Mouse (Mus musculus): ENCODE measurements at regions not wholly inside any gene's neighbourhood (a gene's known extent, or its start where the extent isn't known, plus 50 kb on each side); places are given as distances from the start of the nearest gene placed in this dataset.
A peak's percentile ranks its signal among the peaks of the same experiment; 100 is the strongest.

DNA sequence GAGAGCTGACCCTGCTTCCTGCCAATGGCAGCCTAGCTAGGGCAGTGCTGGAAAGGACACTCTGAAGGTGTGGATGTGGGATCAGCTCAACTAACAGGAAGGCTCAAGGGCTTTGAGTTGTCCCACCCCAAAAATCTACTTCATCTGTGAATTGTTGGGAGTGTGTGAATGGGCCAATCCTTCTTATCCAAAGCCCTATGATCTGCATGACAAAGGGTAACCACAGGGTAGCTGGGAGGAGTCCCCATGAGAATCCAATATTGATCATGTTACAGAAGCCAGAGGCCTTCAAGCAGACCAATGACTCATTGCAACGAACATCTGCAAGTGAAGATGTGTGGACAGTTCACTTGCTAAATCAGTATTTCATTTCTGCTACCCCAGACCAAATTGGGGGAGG lies 51.1 kb upstream of the Adra1b start:
- peak; percentile 11 for DNase-seq

DNA sequence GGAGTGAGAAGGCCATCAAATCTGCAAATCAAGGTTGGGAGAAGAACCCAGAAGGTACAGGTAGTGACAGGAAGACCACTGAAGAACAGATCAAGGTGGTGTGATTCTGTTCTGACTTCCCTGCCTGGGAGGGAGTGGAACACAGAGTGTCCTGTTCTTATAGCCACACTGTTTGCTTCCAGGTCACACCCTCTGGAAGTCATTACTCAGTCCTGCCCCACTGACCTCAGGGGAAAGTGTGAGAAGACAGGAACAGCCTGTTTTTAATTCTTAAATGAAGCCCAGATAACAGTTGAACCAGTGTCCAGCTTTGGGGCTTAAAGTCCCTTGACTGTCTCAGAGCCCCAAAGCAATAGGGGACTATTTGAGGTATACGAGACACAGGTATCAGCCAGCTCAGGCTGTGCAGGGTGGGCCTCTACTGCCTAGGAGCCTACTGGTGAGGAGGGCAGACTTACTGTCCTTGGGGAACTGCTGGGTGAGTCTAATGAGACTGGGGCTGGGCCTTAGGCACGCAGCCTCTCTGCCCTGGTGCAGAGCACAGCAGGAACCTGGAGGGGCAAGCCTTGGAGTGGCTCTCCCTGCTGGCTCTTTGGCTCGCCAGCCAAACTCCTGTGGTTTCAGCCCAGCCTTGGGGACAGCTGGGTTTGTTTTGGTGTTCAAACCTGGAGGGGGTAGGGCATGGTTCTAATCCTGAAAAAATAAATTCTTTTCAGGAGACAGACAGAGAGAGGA lies 57.4 kb upstream of the Adra1b start:
- DNase-seq, result peak; percentile 91

DNA sequence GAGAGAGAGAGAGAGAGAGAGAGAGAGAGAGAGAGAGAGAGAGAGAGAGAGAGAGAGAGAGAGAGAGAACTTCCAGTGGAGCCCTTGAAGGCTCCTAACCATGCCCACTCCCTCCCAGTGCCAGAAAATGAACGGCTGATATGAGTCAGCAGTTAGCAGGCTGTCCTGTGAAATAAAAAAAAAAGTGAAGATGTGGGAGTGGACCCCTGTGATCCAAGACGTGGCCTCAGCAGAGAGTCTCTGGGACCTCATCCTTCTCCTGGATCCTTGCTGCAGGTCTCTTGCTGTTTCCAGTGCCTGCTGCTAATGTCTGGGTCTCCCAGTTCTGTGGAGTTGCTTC lies 57.9 kb upstream of the Adra1b start:
- peak; percentile 83 for DNase-seq

DNA sequence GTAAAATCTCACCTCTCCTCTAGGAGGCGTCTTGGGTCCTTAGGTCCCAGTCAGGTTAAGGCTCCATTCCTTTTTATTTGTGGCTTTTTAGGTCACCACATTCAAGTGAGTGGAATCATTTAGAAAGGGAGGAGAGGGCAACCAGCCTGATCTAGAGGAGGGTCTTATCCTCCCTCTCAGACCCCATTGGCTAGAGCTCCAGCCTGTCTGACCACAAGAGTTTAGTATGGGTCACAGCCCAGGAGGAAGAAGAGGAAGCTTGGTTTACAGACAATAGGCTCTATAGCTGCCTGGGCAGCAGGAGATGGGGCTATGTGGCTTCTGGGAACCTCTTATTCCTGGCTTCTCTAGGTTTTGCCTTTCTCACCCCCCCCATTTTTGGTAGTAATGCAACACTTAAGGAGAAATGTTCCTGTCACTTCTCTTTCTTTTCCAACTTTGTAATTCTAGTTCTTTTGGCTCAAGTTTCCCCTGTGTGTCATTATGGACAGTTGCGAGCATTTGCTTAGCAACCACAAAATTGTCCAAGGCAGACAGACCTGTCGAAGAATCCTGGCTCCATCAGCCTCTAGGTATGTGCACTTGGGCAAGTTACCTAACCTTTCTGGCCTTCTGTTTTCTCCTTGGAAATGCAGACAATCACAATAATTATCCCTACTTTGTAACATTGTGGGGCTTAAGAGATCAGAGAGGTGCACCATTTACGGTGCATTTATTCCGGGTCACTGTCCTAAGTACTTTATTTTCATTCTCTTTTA lies 59.5 kb upstream of the Adra1b start:
- peak; percentile 63 for DNase-seq

DNA sequence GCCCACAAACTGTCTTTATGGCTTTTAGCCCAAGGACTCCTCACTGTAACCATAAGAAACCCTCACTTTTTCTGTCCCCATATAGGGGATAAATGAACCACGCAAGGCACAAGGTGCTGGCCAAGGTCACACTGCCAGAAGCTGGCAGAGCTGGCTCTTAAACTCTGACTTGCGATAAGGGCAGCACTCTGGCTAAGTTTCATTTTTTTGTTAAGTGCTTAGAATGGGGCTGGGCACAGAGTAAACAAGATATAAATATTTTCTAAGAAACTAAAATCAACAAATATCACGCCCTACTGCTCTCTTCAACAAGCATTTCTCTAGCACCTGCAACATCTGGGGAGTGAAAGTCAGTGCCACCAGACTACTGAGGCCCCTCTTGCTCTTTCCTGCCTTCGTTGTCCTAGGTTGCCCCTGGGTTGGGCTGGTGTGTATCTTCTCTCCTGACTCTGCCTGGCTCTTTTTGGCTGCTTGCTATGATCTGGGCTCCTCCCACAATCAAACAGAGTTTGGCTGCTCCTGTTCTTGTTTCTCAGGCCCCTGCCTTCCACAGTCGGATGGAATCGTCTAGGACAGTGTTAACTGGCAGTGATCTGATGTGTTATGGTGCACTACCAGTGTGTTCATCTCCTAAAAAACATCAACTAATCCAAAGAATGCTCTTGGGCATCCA lies 60.5 kb upstream of the Adra1b start:
- peak; percentile 91 for DNase-seq

DNA sequence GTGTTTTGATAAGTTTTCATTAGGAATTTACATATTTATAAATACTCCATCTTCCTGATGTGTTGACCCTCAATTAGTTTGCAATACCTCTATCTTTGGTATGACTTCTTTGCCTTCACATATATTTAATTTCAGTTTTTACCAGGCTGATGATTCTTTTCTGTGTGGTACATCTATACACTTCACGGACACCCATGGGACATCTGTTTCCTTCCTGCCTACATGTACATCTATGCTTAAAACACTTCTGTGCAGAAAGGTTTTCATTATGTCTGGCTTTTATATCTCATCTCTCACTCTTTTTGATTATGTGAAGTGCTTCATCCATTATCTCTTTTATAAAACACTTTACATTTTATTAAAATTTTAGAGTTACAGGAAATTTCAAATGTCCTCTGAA lies 66.8 kb upstream of the Adra1b start:
- no peak for DNase-seq

DNA sequence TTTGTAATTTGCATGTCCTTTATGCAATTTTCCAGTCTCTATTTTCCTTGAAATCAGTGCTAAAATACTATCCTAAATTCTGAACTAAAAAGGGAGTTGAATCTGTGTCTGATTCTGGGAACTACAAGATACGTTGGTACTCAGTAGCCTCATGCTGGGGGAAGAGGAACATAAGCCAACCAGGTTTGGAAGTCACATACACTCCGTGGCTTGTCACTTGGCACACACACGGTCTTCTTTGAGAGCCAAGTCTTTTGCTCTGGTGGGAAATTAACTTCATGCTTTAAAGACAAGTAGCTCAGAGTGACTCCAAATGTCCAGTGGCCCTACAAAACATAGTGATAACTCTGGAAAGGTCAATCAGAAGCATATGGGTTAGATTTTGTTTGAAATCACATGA lies 70.9 kb upstream of the Adra1b start:
- DNase-seq, result peak; percentile 68

DNA sequence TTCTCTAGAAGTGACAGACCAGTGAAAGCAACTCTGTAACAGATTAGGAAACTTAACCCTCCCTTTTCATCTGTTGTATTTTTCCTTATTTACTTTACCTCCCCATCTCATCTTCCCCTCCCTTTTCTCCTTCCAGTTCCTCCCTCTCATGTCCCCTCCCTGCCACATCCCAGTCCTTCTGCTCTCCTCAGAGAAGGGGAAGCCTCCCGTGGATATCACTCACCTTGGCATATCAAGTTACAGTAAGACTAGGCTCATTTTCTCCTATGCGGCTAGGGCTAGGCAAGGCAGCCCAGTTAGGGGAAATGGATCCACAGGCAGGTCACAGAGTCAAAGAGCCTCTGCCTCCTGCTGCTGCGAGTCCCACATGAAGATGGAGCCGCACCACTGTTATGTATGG lies 75.0 kb upstream of the Adra1b start:
- DNase-seq, result peak; percentile 79

DNA sequence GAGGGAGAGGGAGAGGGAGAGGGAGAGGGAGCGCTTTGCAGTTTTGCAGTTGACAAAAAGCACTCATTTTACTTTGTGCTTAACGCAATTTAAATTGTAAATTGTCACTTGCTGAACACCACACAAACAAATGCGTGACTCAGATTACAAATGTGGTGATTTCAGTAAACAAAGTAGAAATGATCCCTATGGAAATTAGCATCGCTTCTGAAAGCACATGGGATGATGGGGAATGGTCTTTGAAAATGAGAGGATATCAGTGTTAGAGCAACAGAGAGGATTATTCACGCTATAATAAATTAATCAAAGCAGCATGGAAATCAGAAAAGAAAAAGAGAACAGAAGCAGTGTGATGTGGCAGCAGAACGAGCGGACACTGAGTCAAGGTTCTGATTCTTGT lies 78.4 kb upstream of the Adra1b start:
- no peak for DNase-seq

DNA sequence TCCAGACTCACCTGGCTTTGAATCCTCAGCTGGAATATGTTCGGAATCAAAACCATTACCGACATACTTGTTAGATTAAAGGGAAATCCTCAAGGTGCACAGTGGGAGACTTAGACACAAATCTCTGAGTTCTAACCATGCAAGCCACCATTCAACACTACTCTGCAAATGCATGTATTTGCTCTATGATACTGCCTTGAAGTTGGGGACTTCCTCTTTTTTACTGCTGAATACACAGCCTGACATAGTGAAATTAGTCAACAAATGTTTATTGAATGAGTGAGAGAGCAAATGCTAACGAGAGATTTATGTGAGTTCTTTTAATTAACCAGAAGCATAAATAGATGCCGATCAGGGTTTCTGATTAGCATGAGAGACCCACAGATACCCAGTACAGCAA lies 79.4 kb upstream of the Adra1b start:
- no peak for DNase-seq

DNA sequence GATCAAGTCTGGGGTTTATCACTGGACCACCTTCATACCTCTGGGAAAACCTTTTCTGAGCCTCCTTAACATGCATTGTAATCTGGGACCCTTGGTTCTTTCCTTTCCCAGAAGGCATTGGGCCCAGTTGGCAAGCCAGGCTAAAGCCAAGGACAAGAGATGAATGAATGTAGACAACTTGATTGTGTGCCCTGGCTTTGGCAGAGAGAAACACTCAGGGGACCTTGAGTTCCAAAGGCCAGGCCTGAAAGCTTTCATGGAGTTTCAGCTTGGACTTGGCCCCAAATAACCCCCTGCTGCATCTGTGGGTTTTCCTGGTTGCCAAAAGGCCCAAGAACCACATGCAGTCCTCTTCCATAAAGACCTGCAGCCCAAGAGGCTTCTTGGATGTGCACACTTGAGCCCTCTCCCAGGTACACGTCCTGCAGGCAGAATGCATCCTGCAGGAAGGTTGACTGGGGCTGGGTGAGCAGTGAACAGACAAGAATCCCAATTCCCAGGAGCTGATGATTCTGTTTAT lies 89.0 kb upstream of the Adra1b start:
- DNase-seq, result peak; percentile 90

DNA sequence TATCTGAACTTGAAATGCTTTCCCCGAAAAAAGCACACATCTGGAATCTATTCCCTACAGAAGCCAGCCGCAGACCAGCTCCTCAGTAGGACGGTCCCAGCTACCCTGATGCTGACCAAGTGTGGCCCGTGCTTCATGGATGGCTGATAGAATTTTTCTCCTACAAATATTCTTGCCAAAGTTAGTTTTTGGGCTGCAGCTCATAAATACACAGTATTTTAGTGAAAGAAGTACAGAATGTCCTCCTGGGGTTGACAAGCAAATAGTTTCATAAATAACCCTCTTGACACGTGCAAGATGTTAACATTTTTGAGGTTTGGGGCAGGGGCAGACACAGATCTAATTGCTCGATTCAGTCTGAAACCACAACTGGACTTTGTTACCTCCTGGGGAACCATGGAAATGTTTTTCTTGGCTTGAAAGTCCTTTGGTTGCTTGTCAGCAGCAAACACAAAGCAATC lies 91.0 kb upstream of the Adra1b start:
- peak; percentile 94 for DNase-seq

DNA sequence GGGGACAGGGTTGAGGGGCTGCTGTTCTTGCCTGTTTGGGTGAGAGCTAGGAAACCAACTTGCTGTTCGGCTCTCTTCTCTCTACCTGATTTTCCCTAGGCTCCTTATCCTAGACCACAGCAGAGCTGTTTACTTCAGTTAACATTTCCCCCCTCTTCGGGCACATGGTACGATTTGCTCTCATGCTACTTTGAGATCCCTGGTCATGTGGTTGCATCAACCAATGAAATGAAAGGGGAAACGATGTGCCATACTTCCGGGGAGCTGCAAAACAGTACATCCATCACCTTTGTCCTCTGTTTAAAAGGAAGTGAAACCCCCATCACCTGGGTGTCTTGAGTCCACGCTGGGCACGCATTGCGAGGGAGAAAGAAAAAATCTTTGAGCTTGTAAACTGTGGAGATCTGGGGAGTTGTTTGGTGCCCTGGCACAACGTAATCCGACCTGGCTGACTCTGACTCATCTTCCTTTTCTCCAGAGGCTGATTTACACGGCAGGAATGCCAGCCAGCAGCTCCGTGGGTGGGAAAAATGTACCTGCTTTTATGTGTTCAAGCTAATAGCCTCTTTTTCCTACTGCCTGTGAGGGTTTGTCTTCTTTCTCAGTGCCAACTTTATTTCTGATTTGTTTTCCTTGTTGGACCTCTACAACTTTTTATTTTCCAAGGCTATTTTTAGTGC lies 97.2 kb upstream of the Adra1b start:
- peak; percentile 86 for DNase-seq

DNA sequence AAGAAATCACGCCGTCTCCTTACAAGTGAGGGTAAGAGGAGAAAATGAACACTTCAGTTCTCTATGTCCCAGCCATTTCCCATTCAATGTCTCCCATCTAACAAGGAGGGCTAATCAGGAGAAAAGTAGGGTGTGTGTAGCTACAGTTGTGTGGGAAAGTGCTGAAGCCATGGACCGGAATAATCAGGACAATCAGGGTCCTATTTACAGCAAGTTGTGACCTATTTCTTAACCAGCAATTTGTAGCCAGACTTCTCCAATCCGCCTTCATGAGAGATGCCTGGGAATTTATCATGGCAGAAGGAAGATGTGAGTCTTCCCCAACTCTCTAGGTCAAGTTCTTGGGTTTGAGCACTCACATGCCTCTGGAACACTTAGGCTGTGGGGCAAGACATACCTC lies 99.0 kb upstream of the Adra1b start:
- DNase-seq, result peak; percentile 58

DNA sequence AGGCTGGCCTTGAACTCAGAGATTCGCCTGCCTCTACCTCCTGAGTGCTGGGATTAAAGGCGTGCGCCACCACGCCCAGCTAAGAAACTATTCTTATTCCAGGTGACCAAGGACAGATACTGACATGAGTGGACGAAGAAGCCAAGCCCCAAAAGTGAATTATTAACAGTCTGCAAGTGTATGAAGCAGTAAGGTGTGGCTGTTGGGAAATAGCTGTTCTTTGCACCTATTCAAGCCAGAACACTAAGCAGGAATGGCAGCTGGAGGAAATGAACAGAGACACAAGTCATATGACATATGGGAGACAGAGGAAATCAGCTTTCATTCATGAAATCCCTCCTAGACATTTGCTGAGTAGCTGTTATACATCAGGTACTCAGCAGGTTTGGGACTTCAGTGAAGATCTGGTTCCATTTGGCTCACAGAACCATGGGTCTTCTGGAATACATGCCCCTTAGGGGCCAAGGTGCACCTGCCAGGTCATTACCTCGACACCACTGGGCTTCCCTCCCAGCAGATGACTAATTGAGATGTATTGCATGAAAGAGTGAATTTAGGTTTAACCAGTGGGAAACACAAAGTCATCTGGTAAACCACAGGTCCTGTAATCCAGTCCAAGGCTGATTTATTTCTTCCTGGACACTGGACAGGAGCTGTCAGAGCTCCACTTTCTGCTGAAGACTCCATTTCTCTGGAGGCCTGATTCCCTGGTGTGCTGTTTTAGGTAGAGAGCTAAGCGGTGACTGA lies 101.0 kb upstream of the Adra1b start:
- DNase-seq, result peak; percentile 44

DNA sequence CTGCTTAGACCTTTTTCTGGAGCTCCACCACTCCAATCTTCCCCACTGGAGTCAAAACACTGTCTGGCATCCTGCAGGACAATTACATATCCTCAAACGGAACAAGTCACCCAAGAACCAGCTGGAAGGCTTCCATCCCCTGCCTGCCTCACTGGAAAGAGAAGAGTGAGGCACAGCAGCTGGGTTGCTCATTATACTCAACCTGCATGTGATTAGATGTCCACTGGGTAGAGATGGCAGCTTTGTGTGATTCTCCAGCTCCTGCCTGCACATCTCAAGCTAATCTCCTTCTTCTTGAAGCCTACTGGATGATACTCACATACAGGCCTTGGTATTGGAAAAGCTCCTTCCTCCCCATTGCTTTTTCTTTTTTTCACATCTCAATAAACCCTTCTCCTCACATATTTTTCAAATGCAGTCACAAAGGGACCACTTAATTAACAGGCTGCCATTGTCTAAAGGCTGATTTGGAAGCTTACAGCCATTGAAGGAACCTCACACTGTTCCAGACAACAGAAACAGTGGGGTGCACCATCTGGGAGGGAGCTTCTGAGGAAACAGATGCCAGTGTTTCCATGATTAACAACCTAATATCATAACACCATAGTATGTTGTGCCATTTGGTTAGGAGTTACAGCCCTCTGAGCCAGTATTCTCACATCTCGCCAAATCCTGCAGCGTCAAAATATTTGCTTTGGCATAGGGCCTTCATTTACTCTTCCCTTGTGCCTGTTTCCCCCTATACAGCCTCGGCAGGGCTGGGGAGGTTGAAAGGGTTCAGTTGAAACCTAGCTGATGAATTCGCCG lies 101.9 kb upstream of the Adra1b start:
- DNase-seq, result peak; percentile 92

DNA sequence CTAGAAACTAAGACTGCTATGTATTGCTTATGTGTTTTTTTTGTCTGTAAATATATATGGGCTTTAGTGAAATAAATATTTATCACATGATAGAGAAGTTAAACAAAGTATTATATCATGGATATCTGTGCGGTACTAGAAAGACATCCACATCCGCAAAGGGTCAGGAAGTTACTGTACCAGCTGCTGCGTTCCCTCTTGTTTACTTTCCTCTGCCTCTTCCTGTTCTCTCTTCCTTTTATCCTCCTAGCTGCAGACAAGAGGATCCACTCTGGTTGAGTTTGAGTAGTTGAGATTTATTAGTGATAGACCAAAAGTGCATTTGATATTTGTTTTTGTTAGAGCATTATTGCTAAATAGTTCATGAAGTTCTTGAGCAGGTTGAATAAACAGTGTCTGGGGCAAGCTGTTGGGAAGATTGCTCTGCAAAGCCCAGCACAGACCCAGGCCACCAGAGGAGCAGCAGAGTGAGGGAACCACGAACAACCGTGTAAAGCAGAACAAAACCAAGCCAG lies 106.6 kb upstream of the Adra1b start:
- DNase-seq, result no peak

DNA sequence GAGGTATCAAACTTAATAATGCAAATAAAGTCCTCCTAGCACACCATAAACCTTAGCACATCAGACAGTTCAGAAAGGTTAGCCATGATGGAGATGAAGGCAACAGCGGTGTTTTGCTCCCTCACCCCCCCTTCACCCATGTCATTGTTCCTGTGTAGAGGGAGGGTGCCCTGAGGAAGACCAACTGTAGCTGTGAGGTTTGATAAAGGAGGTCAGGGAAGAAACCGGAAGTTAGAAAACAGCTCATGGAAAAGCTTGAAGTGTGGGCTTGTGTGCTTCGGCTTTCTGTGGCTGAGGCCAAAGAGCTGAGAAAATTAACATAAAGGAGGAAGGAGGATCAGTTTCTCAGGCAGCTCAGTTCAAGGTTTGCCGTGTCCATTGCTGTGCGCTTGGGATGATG lies 111.3 kb upstream of the Adra1b start:
- peak; percentile 50 for DNase-seq

DNA sequence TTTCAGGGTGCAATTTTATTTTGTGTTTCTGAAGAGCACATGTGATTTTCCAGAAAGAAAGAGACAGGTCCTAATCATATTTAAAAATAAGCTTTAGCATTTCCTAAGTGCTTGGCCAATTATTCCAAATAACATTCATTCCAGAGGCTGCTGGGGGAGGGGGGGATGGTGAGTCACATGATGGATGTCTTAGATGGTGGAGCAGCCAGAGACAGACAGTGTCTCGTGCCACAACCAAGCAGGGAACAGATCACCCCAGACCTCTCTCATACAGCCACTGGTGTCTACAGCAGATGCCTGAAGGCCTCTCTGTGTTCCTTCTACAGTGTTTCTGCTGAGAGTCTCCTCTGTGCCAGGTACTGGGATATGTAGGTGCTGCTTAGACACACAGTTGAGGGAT lies 112.8 kb upstream of the Adra1b start:
- DNase-seq, result peak; percentile 25

DNA sequence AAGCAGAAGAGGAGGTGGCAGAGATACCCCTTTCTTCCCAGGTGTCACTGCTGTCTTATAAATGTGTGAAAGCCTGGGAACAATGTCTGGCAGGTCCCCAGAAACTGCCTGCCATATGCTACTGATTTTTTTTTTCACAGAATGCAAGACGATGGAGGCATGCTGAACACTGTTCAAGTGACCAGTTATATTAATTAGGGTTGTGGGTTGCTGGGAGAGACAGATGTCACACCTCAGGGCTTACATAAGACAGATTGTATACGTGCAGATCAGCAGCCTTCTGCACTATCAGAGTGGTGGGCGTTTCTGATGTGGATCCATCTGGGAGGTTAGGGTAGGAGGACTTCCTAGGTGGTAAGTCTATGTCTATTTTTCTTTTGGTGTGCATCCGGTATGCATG lies 120.6 kb upstream of the Adra1b start:
- no peak for DNase-seq

DNA sequence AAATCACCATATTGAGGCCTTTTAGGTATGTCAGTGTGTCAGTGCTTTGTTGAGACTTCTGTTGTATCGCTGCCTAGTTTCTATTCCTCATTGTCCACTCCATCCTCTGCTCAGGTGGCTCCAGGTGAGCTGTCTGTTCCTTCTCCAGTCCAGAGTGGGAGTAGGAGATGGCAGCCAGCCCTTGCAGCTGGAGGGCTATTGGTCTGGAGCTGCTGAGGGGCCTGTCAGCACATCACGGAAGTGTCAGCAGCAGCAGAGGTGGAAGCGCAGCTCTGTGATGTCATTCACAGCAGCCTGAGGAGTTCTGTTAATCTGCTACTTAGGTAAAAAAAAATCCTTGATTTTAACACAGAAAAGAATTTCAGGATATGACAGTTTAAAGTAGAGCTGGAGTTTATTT lies 126.0 kb upstream of the Adra1b start:
- peak; percentile 73 for DNase-seq

All from heart, adult 11 months (tissue).